Mouse (Mus musculus) thymus, adult 2 months (tissue): ENCODE data around the gene Stag1.

Source experiments
- CTCF ChIP-seq: fragments of 200-500 bp; IDR thresholded peaks from 2 replicates; pipeline ENCODE4 v1.5.1; 2012; ENCODE audit warnings: mild to moderate bottlenecking, control low read depth, low read length, moderate library complexity, borderline replicate concordance; ENCODE audit not compliant: control insufficient read depth, poor library complexity, insufficient read depth; ENCODE audit errors: extremely low read depth
- POLR2A ChIP-seq: fragments of 200-500 bp; IDR thresholded peaks from 2 replicates; pipeline ENCODE4 v1.6.1; 2012; ENCODE audit warnings: mild to moderate bottlenecking, low read length, control low read depth, moderate library complexity; ENCODE audit not compliant: control insufficient read depth, poor library complexity, insufficient read depth; ENCODE audit errors: extremely low read depth

DNA sequence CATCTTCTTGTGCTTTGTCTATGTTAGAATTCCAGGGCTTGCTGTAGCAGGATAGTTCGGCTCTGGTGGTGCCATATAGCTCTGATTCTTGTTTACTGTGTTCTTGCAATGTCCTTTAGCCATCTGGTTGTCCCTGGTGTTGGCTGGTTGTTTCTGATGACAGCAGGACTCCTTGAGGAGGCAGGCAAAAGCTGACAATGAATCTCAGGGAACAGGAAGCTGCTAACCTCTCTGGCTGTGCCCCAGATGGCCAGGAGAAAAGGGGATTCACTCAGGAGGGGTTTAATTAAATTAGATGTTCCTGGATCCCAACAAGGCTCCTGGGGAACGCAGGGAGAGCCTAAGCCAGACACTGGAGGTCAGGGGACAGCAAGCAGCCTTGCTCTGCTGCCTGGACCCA, 344.4 kb downstream of the Stag1 start:
- no peak for TF ChIP-seq CTCF
- no peak for TF ChIP-seq POLR2A
